Mouse (Mus musculus) urinary bladder, postnatal 14 days (tissue): ENCODE measurements around the gene Igfbp5.

ENCODE experiments used
- DNase-seq: peaks from one replicate; pipeline ENCODE4 v3.0.0; 2021; ENCODE audit warnings: low spot score

Gene Igfbp5

DNA sequence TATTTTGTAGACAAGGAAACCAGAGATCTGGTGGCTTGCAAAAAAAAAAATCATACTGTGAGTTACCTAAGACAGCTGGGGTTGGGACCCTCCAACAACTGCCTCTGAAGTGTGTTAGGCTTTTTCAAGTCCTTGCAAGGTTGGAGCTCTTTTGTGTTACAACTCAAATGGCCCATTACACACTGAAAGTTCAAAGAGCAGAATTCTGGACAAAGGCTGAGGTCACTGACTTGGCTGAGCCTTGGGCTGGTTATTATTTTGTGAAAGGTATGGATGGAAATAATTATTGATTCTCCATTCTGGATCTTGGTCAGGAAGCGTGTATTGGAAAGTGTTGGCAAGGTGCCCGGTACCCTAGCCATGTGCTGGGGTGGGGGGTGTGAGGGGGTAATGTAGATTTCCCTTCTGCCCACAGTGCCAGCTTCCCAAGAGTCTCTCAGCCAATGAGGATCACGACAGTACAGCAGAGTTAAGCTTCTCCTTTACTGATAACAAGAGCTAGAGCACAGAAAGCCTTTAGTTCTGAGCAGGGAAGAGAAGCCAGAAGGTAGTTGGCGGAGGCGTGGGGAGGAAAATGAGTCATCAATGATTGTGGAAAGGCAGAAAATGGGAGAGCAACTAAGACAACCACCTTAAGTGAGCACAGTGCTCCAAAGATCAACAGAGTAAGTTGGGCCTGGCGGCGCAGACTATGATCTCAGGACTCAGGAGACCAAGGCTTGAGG is 64.6 kb downstream of the Igfbp5 start:
- no peak for DNase-seq

DNA sequence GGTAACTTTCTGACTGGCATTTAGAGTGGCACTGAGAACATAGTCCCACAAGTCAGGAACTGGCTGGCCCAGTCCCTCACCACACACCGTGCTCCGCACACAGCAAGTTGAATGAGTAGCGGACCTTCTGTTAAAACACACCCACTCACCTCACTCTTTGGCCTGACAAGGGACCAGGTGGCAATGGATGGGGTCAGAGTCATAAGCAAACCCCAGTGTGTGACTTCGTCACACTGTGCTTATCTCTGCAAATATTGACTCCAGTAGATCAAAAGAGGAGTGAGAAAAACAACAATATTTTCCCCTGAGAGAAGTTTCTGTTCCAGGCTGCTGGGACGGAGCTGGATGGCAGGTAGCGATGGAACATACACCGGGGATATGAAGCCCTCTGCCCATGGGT is 65.4 kb downstream of the Igfbp5 start:
- DNase-seq = no peak
